Mouse (Mus musculus) CH12.LX (cell line): ENCODE data around the gene Fgd6. TPM values are rescaled to one million over a fixed set of nuclear protein-coding genes. Genes with fewer than 3 reads are reported as not detected.

Experiments used
- DNase-seq: peaks from one replicate; pipeline ENCODE4 v3.0.0-alpha.2; 2013; ENCODE audit errors: extremely low read depth
- H3K27ac ChIP-seq: 2 replicates; pipeline ENCODE4 v1.5.1; 2012; ENCODE audit warnings: low read depth, mild to moderate bottlenecking, control low read depth, moderate library complexity; ENCODE audit not compliant: insufficient read depth
- H3K27me3 ChIP-seq: replicated peaks from 2 replicates; pipeline ENCODE3; 2012; ENCODE audit warnings: inconsistent platforms
- H3K36me3 ChIP-seq, 2 experiments: replicated peaks in 1 of 2; 2 replicates each; pipeline versions ENCODE3 to v1.6.1; 2012; ENCODE audit warnings: inconsistent platforms in 1 of 2, low read length in 1 of 2, mild to moderate bottlenecking in 1 of 2, mixed read lengths in 1 of 2, moderate library complexity in 1 of 2; ENCODE audit not compliant: control insufficient read depth in 1 of 2, insufficient read depth in 1 of 2
- H3K4me1 ChIP-seq, 2 experiments: 2 replicates each; pipeline ENCODE4 v1.6.1; 2012; ENCODE audit warnings: inconsistent platforms in 1 of 2, moderate library complexity in 1 of 2; ENCODE audit not compliant: insufficient read depth in 2 of 2, control insufficient read depth in 1 of 2
- H3K4me2 ChIP-seq: 2 replicates; pipeline ENCODE4 v1.6.1; 2012; ENCODE audit warnings: low read depth, mild to moderate bottlenecking, control low read depth; ENCODE audit not compliant: poor library complexity, insufficient read depth, severe bottlenecking
- H3K4me3 ChIP-seq, 3 experiments: fragments of 150-350 bp in 1 of 3; sonication (generic) in 1 of 3; replicated peaks in 1 of 3; 2 replicates each; pipeline versions ENCODE3 to v1.5.1; 2011 to 2012; ENCODE audit warnings: low read depth in 2 of 3, low read length in 2 of 3, mild to moderate bottlenecking in 2 of 3, moderate library complexity in 2 of 3, control low read depth in 1 of 3, improper control_type of control experiment in 1 of 3, inconsistent platforms in 1 of 3, mixed read lengths in 1 of 3; ENCODE audit not compliant: poor library complexity in 1 of 3
- H3K79me2 ChIP-seq: replicated peaks from 2 replicates; pipeline ENCODE4 v1.6.1; 2012; ENCODE audit warnings: mild to moderate bottlenecking, moderate library complexity; ENCODE audit not compliant: control insufficient read depth, poor library complexity, insufficient read depth, severe bottlenecking; ENCODE audit errors: extremely low read depth
- H3K9ac ChIP-seq: 2 replicates; pipeline ENCODE4 v1.6.1; 2012; ENCODE audit warnings: low read depth, mild to moderate bottlenecking, control low read depth, moderate library complexity; ENCODE audit not compliant: insufficient read depth
- H3K9me3 ChIP-seq: replicated peaks from 2 replicates; pipeline ENCODE3; 2012; ENCODE audit warnings: low read length, inconsistent platforms, mixed read lengths
- BHLHE40 ChIP-seq: IDR thresholded peaks from 2 replicates; pipeline ENCODE4 v1.6.1; 2011; ENCODE audit warnings: mild to moderate bottlenecking, low read depth, low read length, improper control_type of control experiment
- CHD1 ChIP-seq: IDR thresholded peaks from 2 replicates; pipeline ENCODE4 v1.6.1; 2012; ENCODE audit warnings: low read depth, low read length, improper control_type of control experiment, inconsistent platforms
- CTCF ChIP-seq, 2 experiments: IDR thresholded peaks in 1 of 2; conservative IDR thresholded peaks in 1 of 2; 2 replicates each; pipeline ENCODE4 v1.5.1; 2011 to 2012; ENCODE audit warnings: low read depth in 2 of 2, low read length in 2 of 2, improper control_type of control experiment in 1 of 2, inconsistent platforms in 1 of 2, mild to moderate bottlenecking in 1 of 2, moderate library complexity in 1 of 2
- E2F4 ChIP-seq: IDR thresholded peaks from 2 replicates; pipeline ENCODE4 v1.6.1; 2011; ENCODE audit warnings: low read depth, low read length, improper control_type of control experiment; ENCODE audit not compliant: insufficient replicate concordance
- ELF1 ChIP-seq: IDR thresholded peaks from 2 replicates; pipeline ENCODE4 v1.6.1; 2014; ENCODE audit warnings: low read depth, mild to moderate bottlenecking, inconsistent platforms, low read length, improper control_type of control experiment
- ETS1 ChIP-seq: conservative IDR thresholded peaks from 2 replicates; pipeline ENCODE4 v1.6.1; 2012; ENCODE audit warnings: low read depth, mild to moderate bottlenecking, inconsistent platforms, low read length, improper control_type of control experiment, moderate library complexity
- GABPA ChIP-seq: IDR thresholded peaks from 2 replicates; pipeline ENCODE4 v1.6.1; 2012; ENCODE audit warnings: low read depth, low read length, improper control_type of control experiment, inconsistent platforms; ENCODE audit not compliant: insufficient replicate concordance
- HCFC1 ChIP-seq: IDR thresholded peaks from 2 replicates; pipeline ENCODE4 v1.6.1; 2012; ENCODE audit warnings: low read depth, mild to moderate bottlenecking, inconsistent platforms, low read length, improper control_type of control experiment
- IRF4 ChIP-seq: IDR thresholded peaks from 2 replicates; pipeline ENCODE4 v1.6.1; 2014; ENCODE audit warnings: low read depth, mild to moderate bottlenecking, inconsistent platforms, low read length, improper control_type of control experiment
- JUN ChIP-seq: IDR thresholded peaks from 2 replicates; pipeline ENCODE4 v1.6.1; 2011; ENCODE audit warnings: low read depth, mild to moderate bottlenecking, low read length, improper control_type of control experiment, moderate library complexity; ENCODE audit not compliant: insufficient read depth
- JUND ChIP-seq: conservative IDR thresholded peaks from 2 replicates; pipeline ENCODE4 v1.6.1; 2011; ENCODE audit warnings: low read depth, low read length, improper control_type of control experiment
- MEF2A ChIP-seq: IDR thresholded peaks from 2 replicates; pipeline ENCODE4 v1.6.1; 2014; ENCODE audit warnings: low read depth, mild to moderate bottlenecking, inconsistent platforms, low read length, improper control_type of control experiment, borderline replicate concordance
- MXI1 ChIP-seq: IDR thresholded peaks from 2 replicates; pipeline ENCODE4 v1.6.1; 2011; ENCODE audit warnings: mild to moderate bottlenecking, low read depth, low read length, improper control_type of control experiment
- MYC ChIP-seq: IDR thresholded peaks from 2 replicates; pipeline ENCODE4 v1.6.1; 2011; ENCODE audit warnings: low read depth, mild to moderate bottlenecking, improper control_type of control experiment, low read length
- NELFE ChIP-seq: IDR thresholded peaks from 2 replicates; pipeline ENCODE4 v1.6.1; 2011; ENCODE audit warnings: low read depth, low read length, improper control_type of control experiment
- NRF1 ChIP-seq: IDR thresholded peaks from 2 replicates; pipeline ENCODE4 v1.6.1; 2014; ENCODE audit warnings: low read depth, mild to moderate bottlenecking, inconsistent platforms, low read length, improper control_type of control experiment, moderate library complexity
- PAX5 ChIP-seq: IDR thresholded peaks from 2 replicates; pipeline ENCODE4 v1.6.1; 2012; ENCODE audit warnings: low read length, inconsistent platforms, mixed read lengths
- POLR2A ChIP-seq: IDR thresholded peaks from 2 replicates; pipeline ENCODE4 v1.6.1; 2011; ENCODE audit warnings: low read depth, mild to moderate bottlenecking, improper control_type of control experiment, low read length
- POLR2AphosphoS2 ChIP-seq: IDR thresholded peaks from 2 replicates; pipeline ENCODE4 v1.6.1; 2011; ENCODE audit warnings: low read depth, low read length, improper control_type of control experiment
- RAD21 ChIP-seq: IDR thresholded peaks from 2 replicates; pipeline ENCODE4 v1.6.1; 2011; ENCODE audit warnings: low read depth, mild to moderate bottlenecking, low read length, improper control_type of control experiment, moderate library complexity
- SIN3A ChIP-seq: IDR thresholded peaks from 2 replicates; pipeline ENCODE4 v1.6.1; 2012; ENCODE audit warnings: low read length, improper control_type of control experiment, inconsistent platforms
- SMC3 ChIP-seq: IDR thresholded peaks from 2 replicates; pipeline ENCODE4 v1.6.1; 2011; ENCODE audit warnings: low read depth, low read length, improper control_type of control experiment
- TBP ChIP-seq: conservative IDR thresholded peaks from 2 replicates; pipeline ENCODE4 v1.6.1; 2011; ENCODE audit warnings: low read depth, low read length, improper control_type of control experiment
- TCF12 ChIP-seq: IDR thresholded peaks from 2 replicates; pipeline ENCODE4 v1.6.1; 2014; ENCODE audit warnings: low read depth, mild to moderate bottlenecking, inconsistent platforms, low read length, improper control_type of control experiment
- UBTF ChIP-seq: IDR thresholded peaks from 2 replicates; pipeline ENCODE4 v1.6.1; 2012; ENCODE audit warnings: low read depth, mild to moderate bottlenecking, inconsistent platforms, low read length, improper control_type of control experiment, moderate library complexity
- USF2 ChIP-seq: conservative IDR thresholded peaks from 2 replicates; pipeline ENCODE4 v1.6.1; 2011; ENCODE audit warnings: low read depth, low read length, improper control_type of control experiment
- ZKSCAN1 ChIP-seq: IDR thresholded peaks from 2 replicates; pipeline ENCODE4 v1.6.1; 2012; ENCODE audit warnings: low read depth, inconsistent platforms, low read length, improper control_type of control experiment, borderline replicate concordance
- ZMIZ1 ChIP-seq: IDR thresholded peaks from 2 replicates; pipeline ENCODE4 v1.6.1; 2012; ENCODE audit warnings: low read depth, mild to moderate bottlenecking, inconsistent platforms, low read length, improper control_type of control experiment
- dilution Hi-C: fragments of 300-500 bp; cut with MboI; formaldehyde crosslinking; loops from 2 replicates; pipeline ENCODE4 v1.14.3; 2020; ENCODE audit warnings: low sequenced_read_pairs; ENCODE audit not compliant: extremely low pct_unique_long_range_greater_than_20kb, extremely low pct_ligation_motif_present
- in situ Hi-C: fragments of 300-500 bp; cut with MboI; formaldehyde crosslinking; loops from 3 replicates; pipeline ENCODE4 v1.14.3; 2019; ENCODE audit warnings: low sequenced_read_pairs, low pct_ligation_motif_present, low pct_unique_long_range_greater_than_20kb, mixed read lengths
- polyA plus RNA-seq: library from polyadenylated mRNA; unstranded; fragments of >175 nt; gene quantifications from 2 replicates; pipeline ENCODE4 v1.2.1, GENCODE M21; 2012; ENCODE audit warnings: low read depth; ENCODE audit not compliant: insufficient read length
- total RNA-seq, 2 experiments: library from RNA; depleted of rRNA; stranded (reverse); fragments of 300-350 nt in 1 of 2; fragments of >200 nt in 1 of 2; gene quantifications; 2 replicates each; pipeline ENCODE4 v1.2.3; 2012 to 2014

Gene Fgd6
- total and polyA plus RNA-seq, 3 experiments = 3.3 to 7.2 (median 5.0) TPM

- TF ChIP-seq TBP (no peak), POLR2AphosphoS2 (no peak), SMC3 (no peak), JUN (no peak), ZMIZ1 (no peak; the same call in 1 of the 2 replicates), CTCF (conservative IDR thresholded peaks at IDR 0.05 in 1 of 2, IDR thresholded peaks at IDR 0.05 in 1 of 2; ENCODE audit: low read depth in 2 of 2, low read length in 2 of 2) (peak; percentile 14 to 60), ETS1 (no peak), ZKSCAN1 (no peak), USF2 (no peak), ELF1 (peak; percentile 14; the same call in 1 of the 2 replicates), RAD21 (no peak), PAX5 (no peak), NRF1 (peak; percentile 86), JUND (no peak), UBTF (peak; percentile 96), TCF12 (peak; percentile 76), GABPA (peak; percentile 31; the same call in 1 of the 2 replicates), IRF4 (peak; percentile 60), E2F4 (no peak), MYC (0 out of 2 replicates have a peak, but pooled peaks have one; percentile 25), MEF2A (no peak; the same call in 1 of the 2 replicates), CHD1 (no peak), BHLHE40 (no peak), MXI1 (no peak), NELFE (peak; percentile 59), POLR2A (peak; percentile 66), HCFC1 (peak; percentile 66), SIN3A (no peak)
- peak within 1 kb of the TSS; percentile 75 to 94 (median 89) for H3K4me3 ChIP-seq
- in situ Hi-C loops = no loop called here
- dilution Hi-C loops = no loop called here
- H3K9ac ChIP-seq = peak within 1 kb of the TSS; percentile 82
- H3K9me3 ChIP-seq = no peaks in the 10 kb centered on the region
- H3K27ac ChIP-seq = peak within 1 kb of the TSS; percentile 18; the same call in 1 of the 2 replicates
- no peaks in the 10 kb centered on the region for H3K27me3 ChIP-seq
- H3K36me3 ChIP-seq = peaks cover 7 to 21% of the 10 kb centered on the region in 2 experiments
- DNase-seq = peak; percentile 78
- H3K4me2 ChIP-seq = peak within 1 kb of the TSS; percentile 54
- H3K79me2 ChIP-seq = peaks cover 2% of the 10 kb centered on the region
- peaks cover 0 to 21% of the 10 kb centered on the region in 2 experiments; a peak in 3 of 4 replicates for H3K4me1 ChIP-seq
Measured at GRCm38 (mm10) chr10:94147756-94148531, 112.1 kb downstream of the Fgd6 start, which contains the start of gene Nr2c1. Nr2c1 (plus strand) TSS chr10:94148023.
